Mouse (Mus musculus): Measurements from ENCODE around the gene Zmym4. TPM values are rescaled to one million over a fixed set of nuclear protein-coding genes. Genes with fewer than 3 reads are reported as not detected.
"Not testable (repeated sequence)": the region's sequence is repeated elsewhere in the genome, so short reads cannot be mapped to it uniquely, and the experiment has no call there.

Gene Zmym4
- total RNA-seq, 2 experiments from 2014 or later: 29.3 to 32.5 TPM

- DNase-seq (ENCODE audit: low spot score in 2 of 2): not testable (repeated sequence)
These were observed 17.1 kb downstream of the Zmym4 start for GRCm38 (mm10) chr4:126950801-126951200.

GRCm38 (mm10) chr4:126943421-126943820, 24.5 kb downstream of the Zmym4 start:
- DNase-seq (ENCODE audit: low spot score in 2 of 2): no peak

DNA sequence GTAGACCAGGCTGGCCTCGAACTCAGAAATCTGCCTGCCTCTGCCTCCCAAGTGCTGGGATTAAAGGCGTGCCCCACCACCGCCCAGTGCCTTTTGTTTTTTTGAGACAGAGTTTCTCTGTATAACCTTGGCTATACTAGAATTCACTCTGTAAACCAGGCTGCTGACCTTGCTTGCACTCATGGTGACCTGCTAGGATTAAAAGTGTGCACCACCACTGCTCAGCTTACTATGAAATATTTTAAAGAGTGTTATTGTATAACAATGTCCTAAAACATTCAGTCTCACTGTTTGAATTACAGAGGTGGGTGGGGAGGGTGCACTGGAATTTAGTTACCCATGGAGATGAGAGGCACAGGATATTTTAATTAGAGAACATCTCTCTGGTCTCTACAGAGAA, 25.1 kb downstream of the Zmym4 start:
- DNase-seq (ENCODE audit: low spot score in 2 of 2): no peak

DNA sequence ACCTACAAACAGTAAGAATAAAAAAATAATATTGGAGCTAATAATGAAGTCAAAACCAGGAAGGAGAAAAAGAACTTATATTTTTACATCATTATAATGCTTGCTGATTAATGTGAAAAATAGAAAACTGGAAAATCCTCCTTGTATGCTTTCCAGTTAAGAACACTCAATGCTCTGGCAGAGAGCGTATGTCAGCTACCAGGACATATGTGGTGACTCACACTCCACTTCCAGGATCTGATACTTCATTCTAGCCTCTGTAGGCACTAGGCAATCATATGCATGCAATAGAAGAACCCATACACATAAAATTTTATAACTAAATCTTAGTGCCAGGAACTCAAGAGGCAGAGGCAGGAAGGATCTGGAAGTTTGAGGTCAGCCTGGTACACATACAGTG, 40.2 kb downstream of the Zmym4 start:
- no peak for DNase-seq (ENCODE audit: low spot score in 2 of 2)

- DNase-seq (ENCODE audit: low spot score in 2 of 2): no peak
These were observed 78.1 kb downstream of the Zmym4 start for GRCm38 (mm10) chr4:126889879-126890278.

- DNase-seq (ENCODE audit: low spot score in 2 of 2): no peak
These were observed 82.0 kb downstream of the Zmym4 start for GRCm38 (mm10) chr4:126885953-126886352.

DNA sequence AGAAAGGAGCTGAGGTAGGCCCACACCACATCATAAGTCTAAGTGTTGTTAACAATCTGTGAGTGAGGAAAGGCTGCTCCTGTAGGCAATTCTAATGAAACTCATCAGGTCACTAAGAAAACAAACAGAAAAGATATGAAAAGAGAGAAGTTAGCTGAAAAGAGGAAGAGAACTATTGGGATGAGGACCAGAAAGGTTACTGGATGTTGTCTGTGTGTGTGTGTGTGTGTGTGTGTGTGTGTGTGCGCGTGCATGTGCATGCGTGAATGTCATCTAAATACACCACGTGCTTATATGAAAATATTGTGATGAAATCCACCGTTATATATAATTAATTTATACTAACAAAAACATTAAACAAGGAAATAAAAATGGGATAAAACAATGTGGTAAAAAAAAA, 84.3 kb downstream of the Zmym4 start:
- no peak for DNase-seq (ENCODE audit: low spot score in 2 of 2)

- peak in 1 of 2 experiments; percentile 10 for DNase-seq (ENCODE audit: low spot score in 2 of 2)
These were observed 88.2 kb downstream of the Zmym4 start for GRCm38 (mm10) chr4:126879560-126880275.

GRCm38 (mm10) chr4:126872717-126873116, 95.2 kb downstream of the Zmym4 start:
- DNase-seq (ENCODE audit: low spot score in 2 of 2): no peak

GRCm38 (mm10) chr4:126868699-126869098, 99.2 kb downstream of the Zmym4 start:
- no peak for DNase-seq (ENCODE audit: low spot score in 2 of 2)

DNA sequence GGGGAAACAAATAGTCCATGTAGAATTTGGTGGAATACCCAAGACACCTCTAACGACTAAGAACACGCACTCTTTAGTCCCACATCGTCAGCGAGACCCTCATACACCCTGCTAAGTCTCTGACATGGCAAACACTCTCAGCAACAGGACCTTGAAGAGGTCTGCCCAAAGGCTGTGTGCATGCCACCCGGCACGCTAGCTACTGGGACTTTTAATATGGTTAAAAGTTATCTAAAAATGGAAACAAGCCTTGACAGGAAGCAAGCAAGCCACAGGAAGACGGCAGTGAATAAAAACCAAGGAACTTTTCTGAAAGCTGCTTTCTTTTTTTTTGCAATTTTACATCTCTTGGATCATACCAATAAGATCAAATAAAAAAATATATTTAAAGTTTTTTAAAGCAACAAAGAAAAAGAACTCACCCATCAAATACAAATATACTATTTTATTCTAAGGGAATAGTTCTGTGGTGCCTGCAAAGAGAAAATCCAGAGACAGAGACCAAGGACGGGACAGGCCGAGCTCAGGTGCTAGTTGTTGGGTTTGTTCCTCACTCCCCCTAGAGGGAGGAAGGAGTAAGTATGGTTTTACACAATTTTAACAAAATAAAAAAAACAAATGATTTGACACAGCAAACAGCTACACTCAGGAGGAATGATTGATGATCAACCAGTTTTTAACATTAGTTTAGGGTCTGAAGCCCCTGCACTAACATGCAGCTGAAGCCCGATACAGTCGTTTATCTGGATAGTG, 106.2 kb downstream of the Zmym4 start:
- no peak for DNase-seq (ENCODE audit: low spot score in 2 of 2)

- DNase-seq (ENCODE audit: low spot score in 2 of 2): no peak
These were observed 107.5 kb downstream of the Zmym4 start for GRCm38 (mm10) chr4:126860268-126860986.

- no peak for DNase-seq (ENCODE audit: low spot score in 2 of 2)
These were observed 115.0 kb downstream of the Zmym4 start for GRCm38 (mm10) chr4:126852971-126853370.

- no peak for DNase-seq (ENCODE audit: low spot score in 2 of 2)
These were observed 117.2 kb downstream of the Zmym4 start for GRCm38 (mm10) chr4:126850778-126851080.

DNA sequence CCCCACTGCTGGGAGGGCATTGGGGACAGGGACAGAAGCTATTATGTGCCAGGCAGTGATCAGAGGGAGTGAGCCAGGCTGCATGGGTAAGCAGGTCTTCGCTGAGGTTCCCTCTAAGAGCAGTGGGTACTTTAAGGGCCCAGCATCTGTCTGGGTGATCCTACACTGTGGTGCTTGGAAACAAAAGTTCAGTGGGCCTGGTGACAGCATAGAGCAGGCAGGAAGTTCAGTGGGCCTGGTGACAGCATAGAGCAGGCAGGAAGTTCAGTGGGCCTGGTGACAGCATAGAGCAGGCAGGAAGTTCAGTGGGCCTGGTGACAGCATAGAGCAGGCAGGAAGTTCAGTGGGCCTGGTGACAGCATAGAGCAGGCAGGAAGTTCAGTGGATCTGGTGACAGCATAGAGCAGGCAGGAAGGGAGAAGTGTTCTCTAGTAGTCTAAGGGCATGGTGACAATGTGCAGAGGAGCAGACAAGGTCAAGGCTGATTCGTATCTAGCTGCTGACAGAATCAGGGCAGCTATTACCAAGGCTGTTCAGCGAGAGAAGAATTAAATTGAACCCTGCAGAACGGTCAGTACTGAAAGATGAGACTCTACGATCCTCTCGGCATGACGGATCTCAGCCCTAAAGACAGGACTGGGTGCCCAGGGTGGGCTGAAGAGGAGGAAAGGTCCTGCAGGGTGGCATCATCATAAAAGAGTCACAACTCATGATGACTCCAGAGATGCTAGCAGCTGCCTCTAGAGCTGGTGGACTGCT, 117.7 kb downstream of the Zmym4 start:
- no peak for DNase-seq (ENCODE audit: low spot score in 2 of 2)

- DNase-seq (ENCODE audit: low spot score in 2 of 2): no peak
These were observed 121.0 kb downstream of the Zmym4 start for GRCm38 (mm10) chr4:126846971-126847370.

GRCm38 (mm10) chr4:126845664-126846063, 122.3 kb downstream of the Zmym4 start:
- DNase-seq (ENCODE audit: low spot score in 2 of 2): no peak

- no peak for DNase-seq (ENCODE audit: low spot score in 2 of 2)
These were observed 125.0 kb downstream of the Zmym4 start for GRCm38 (mm10) chr4:126842911-126843310.

DNA sequence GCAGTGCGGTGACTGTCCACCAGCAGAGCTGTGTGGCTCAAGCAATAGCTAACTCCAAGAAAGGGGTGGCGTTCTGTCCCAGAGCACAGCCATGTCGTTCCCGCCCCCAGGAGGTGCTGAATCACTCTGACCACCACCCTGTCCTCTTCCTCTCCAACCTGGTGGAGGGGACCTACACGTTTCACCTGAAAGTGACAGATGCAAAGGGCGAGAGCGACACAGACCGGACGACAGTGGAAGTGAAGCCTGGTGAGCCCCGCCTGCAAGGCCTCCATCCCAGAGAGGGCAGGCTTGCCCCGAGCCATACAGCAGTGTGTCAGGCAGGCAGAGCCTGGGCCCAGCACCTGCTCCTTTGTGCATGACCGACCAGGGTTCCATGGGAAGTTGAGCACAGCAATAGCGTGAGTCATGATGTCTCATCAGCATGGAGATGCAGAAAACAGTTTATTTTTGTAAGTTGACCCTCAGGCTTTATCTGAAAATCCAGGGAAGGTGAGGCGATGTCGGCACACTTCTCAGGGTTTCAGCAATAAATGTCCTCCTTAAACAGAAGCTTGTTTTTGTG, 126.9 kb downstream of the Zmym4 start:
- no peak for DNase-seq (ENCODE audit: low spot score in 2 of 2)

DNA sequence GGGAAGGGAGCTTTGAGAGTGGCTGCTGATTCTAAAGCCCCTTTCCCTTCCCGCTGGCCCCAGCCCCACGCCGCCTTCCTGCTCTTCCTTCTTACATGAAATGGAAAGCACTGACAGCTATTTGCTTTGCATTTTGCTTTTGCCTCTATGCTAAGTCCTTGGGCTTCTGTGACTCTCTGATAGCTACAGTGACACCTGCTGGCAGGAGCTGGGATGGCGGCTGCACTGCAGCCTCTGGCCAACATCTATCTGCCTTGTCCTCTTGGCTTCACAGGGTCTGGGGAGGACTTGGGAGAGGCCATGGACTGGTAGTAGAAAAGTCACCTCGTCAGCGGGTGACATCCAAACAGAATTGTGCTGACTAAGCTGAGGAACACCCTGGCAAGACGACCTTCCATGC, 128.1 kb downstream of the Zmym4 start:
- DNase-seq (ENCODE audit: low spot score in 2 of 2): peak; percentile 84 to 86

DNA sequence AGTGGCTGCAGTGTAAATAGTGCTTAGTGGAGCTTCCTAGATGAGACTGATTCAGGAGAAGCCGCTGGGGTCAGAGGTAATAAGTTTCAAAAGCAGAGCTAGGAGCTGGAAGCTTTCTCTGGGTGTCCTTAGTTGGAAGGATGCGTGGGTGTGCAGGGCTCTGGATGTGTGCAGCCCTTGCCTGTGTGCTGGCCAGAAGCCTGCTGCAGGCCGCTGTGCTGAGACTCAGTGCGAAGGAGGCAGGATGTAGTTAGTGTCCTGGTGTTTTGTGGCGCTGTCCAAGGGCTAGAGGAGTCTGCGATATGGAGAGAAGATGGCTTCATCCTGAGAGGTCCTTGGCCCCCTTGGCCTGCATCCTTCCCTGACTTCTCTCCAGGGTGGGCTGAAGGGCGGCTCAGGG, 129.1 kb downstream of the Zmym4 start:
- no peak for DNase-seq (ENCODE audit: low spot score in 2 of 2)
